Mouse (Mus musculus): ENCODE results near the gene Enkd1.

GRCm38 (mm10) chr8:105706426-105706825 lies 1.6 kb downstream of the Enkd1 start:
- TF ChIP-seq POLR2A (IDR thresholded peaks at IDR 0.05; ENCODE audit: borderline replicate concordance, extremely low read depth, insufficient read depth, insufficient read length, poor library complexity, severe bottlenecking) (no peak), CTCF (IDR thresholded peaks at IDR 0.05; ENCODE audit: borderline replicate concordance, extremely low read depth, insufficient read depth, insufficient read length) (no peak)

Data from brain, embryonic 14.5 days (tissue).